Mouse (Mus musculus) thymus, adult 2 months (tissue): ENCODE results near the gene Frrs1l. TPM values are rescaled to one million over a fixed set of nuclear protein-coding genes. Genes with fewer than 3 reads are reported as not detected.

Source experiments
- DNase-seq: peaks from one replicate; pipeline ENCODE4 v3.0.0; 2021
- H3K27ac ChIP-seq: fragments of 200-500 bp; 2 replicates; pipeline ENCODE4 v1.5.1; 2012; ENCODE audit warnings: low read length, control low read depth; ENCODE audit not compliant: control insufficient read depth, insufficient read depth
- H3K27me3 ChIP-seq: fragments of 200-500 bp; 2 replicates; pipeline ENCODE4 v1.6.1; 2012; ENCODE audit warnings: mild to moderate bottlenecking, low read length, moderate library complexity, mixed read lengths; ENCODE audit not compliant: control insufficient read depth, insufficient read depth
- H3K36me3 ChIP-seq: fragments of 200-500 bp; 2 replicates; pipeline ENCODE4 v1.6.1; 2012; ENCODE audit warnings: mild to moderate bottlenecking, low read length, moderate library complexity; ENCODE audit not compliant: control insufficient read depth, insufficient read depth
- H3K4me1 ChIP-seq: fragments of 200-500 bp; replicated peaks from 2 replicates; pipeline ENCODE4 v1.6.1; 2012; ENCODE audit warnings: low read length; ENCODE audit not compliant: control insufficient read depth, insufficient read depth
- H3K4me3 ChIP-seq: fragments of 200-500 bp; 2 replicates; pipeline ENCODE4 v1.5.1; 2012; ENCODE audit warnings: mild to moderate bottlenecking, low read length, control low read depth, moderate library complexity; ENCODE audit not compliant: control insufficient read depth, insufficient read depth
- CTCF ChIP-seq: fragments of 200-500 bp; IDR thresholded peaks from 2 replicates; pipeline ENCODE4 v1.5.1; 2012; ENCODE audit warnings: mild to moderate bottlenecking, control low read depth, low read length, moderate library complexity, borderline replicate concordance; ENCODE audit not compliant: control insufficient read depth, poor library complexity, insufficient read depth; ENCODE audit errors: extremely low read depth
- POLR2A ChIP-seq: fragments of 200-500 bp; IDR thresholded peaks from 2 replicates; pipeline ENCODE4 v1.6.1; 2012; ENCODE audit warnings: mild to moderate bottlenecking, low read length, control low read depth, moderate library complexity; ENCODE audit not compliant: control insufficient read depth, poor library complexity, insufficient read depth; ENCODE audit errors: extremely low read depth
- WGBS: fragments of 180-500 bp; shearing (Covaris S2); methylation state at CpG from one replicate; pipeline ENCODE4 v1.1.7; 2018; 5-methylcytosine and 5-hydroxymethylcytosine counted together
- polyA plus RNA-seq: library from polyadenylated mRNA; depleted of rRNA; stranded (reverse); fragments of >200 nt; gene quantifications from 2 replicates; pipeline ENCODE4 v1.2.3, GENCODE M21; 2012

The Frrs1l gene
- polyA plus RNA-seq, 1 experiment, result not detected

DNA sequence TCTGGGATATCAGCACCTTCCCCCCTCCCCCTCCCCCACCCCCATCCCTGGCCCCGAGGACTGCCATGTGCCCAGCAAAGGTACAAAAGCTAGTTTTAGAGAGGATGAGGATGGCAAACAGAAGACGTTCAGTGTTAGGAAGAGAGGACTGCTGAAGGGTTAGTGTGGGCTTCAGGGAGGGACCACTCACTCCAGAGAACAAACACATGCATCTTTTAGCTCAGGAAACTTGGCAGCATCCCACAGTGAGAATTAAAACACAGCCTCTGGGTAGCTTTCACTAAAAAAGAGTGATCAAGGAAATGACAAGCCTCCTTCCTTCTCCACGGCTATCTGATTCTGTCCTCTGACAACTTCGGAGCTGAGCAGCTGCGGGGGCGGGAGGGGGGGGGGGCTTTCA, 20.7 kb upstream of the Frrs1l start:
- no peak overlapping the region for H3K4me3 ChIP-seq
- H3K27ac ChIP-seq, result no peak overlapping the region
- H3K4me1 ChIP-seq, result peaks cover 3% of the 10 kb centered on the region; the same call in 1 of the 2 replicates
- no peaks in the 10 kb centered on the region for H3K36me3 ChIP-seq
- WGBS, result 16% methylated on average over 6 of the region's 6 CpGs
- no peak for DNase-seq
- no peaks in the 10 kb centered on the region for H3K27me3 ChIP-seq
- TF ChIP-seq POLR2A (no peak), CTCF (no peak)

DNA sequence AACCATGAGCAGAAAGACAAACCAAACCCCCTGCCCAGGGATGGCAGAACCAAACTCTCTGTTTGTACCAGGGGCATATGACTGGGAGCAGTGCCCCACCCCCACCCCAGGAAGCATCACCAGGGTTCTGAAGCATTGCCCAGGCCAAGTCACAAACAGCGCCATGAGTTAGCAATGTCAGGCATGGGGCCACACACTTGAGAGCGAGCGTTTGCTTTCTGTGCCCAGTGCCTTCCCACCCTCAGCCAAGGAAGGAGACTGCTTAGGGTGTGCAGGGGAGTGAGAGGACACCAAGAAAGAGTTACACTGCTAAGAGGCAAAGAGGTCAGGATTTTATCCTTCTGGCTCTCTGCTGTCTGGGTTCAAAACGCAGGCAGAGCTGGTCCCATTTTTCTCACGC, 20.2 kb upstream of the Frrs1l start:
- Histone ChIP-seq H3K36me3 (no peaks in the 10 kb centered on the region), H3K27me3 (no peaks in the 10 kb centered on the region), H3K4me3 (no peak overlapping the region), H3K4me1 (peaks cover 3% of the 10 kb centered on the region; the same call in 1 of the 2 replicates), H3K27ac (no peak overlapping the region)
- DNase-seq, result no peak
- 73% methylated on average over 5 of the region's 5 CpGs for WGBS
- TF ChIP-seq CTCF (no peak), POLR2A (no peak)

DNA sequence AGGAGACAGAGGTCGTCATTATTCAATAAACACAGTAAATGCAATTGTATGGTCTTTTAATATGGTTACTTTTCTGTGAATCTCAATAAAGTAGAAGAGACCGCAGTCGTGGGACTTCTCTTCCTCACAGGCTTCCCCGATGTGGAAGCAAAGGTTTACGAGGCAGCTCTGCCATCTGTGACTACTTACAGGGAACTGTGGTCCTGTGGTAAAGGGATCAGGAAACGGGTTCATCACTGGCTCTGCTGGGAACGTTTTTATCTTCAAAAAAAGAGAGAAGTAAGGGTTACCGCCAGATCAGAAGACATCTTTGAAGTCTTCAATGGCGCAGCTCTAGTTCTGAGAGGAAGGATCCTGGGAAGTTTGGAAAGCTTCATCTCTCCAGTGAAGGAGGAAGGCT, 17.5 kb upstream of the Frrs1l start:
- Histone ChIP-seq H3K4me1 (peaks cover 3% of the 10 kb centered on the region; the same call in 1 of the 2 replicates), H3K36me3 (no peaks in the 10 kb centered on the region), H3K27me3 (no peaks in the 10 kb centered on the region), H3K4me3 (no peak overlapping the region), H3K27ac (no peak overlapping the region)
- DNase-seq, result no peak
- TF ChIP-seq CTCF (no peak), POLR2A (no peak)
- 4% methylated on average over 9 of the region's 9 CpGs for WGBS

DNA sequence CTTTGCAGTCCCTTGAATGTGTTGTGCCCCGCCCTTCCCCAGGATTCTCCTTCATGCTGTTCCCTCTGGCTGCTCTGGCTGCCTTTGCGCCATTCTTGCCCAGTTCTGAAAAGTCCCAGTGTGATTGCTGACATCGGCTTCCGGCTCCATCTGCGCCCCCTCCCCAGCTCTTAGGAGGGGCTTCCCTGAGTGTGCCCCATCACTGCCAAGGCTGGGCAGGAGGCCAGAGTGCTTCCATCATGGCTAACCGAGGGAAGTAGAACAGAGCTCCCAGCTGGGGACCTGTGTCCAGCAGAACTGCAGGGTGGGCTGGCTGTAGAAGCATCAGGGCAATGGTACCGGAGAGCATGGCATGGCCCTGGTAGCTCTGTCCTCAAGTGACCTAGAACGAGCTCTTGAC, 14.8 kb upstream of the Frrs1l start:
- no peak for TF ChIP-seq POLR2A
- TF ChIP-seq CTCF, result no peak
- no peaks in the 10 kb centered on the region; the same call in 1 of the 2 replicates for H3K4me1 ChIP-seq

DNA sequence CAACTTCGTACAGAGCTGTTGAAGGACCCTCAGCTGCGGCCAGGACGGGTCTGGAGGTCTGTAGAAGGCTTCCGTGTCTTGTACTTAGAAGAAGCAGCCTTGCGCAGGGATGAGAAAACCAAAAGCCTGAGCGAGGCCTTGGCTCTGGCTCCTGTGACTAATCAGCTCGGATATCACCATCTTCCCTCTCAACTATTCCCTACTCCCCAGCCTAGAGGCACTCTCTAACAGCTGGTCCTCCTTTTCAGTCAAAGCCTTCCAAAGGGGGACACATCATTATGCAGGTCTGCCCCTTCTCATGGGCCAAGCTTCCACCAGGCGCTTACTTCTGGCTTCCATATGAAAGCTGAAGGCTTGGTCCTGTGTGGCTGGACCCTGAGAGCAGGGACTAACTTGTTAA, 13.7 kb upstream of the Frrs1l start:
- H3K4me3 ChIP-seq, result no peak overlapping the region
- no peaks in the 10 kb centered on the region for H3K36me3 ChIP-seq
- H3K27ac ChIP-seq, result no peak overlapping the region
- no peaks in the 10 kb centered on the region; the same call in 1 of the 2 replicates for H3K4me1 ChIP-seq
- no peak for TF ChIP-seq CTCF
- TF ChIP-seq POLR2A, result no peak
- no peaks in the 10 kb centered on the region for H3K27me3 ChIP-seq
- 95% methylated on average over 8 of the region's 8 CpGs for WGBS
- no peak for DNase-seq

More for the DNA sequence above, 14.8 kb upstream of the Frrs1l start:
- H3K27me3 ChIP-seq, result no peaks in the 10 kb centered on the region
- no peak overlapping the region for H3K27ac ChIP-seq
- 91% methylated on average over 8 of the region's 8 CpGs for WGBS
- no peaks in the 10 kb centered on the region for H3K36me3 ChIP-seq
- no peak overlapping the region for H3K4me3 ChIP-seq
- no peak for DNase-seq

DNA sequence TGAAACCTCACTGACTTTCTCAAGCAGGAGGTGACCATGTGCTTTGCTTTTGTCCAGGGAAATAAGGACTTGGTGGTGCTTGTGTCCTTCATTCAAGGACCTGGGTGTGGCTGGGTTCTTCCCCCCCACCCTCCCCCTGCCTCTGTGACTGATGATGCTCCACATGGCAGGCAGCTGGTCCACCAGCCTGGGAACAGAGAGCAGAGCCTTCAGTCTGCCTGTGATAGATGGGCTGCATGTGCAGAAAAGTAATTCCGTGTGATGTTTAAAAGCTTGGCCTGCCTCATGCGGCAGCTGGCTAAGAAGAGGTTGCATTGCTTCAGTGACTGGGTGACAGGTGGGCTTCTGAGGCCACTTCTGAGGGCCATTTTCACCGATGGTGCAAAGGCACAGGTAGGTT, 12.6 kb upstream of the Frrs1l start:
- Histone ChIP-seq H3K27ac (no peak overlapping the region), H3K4me3 (no peak overlapping the region), H3K4me1 (no peaks in the 10 kb centered on the region), H3K36me3 (no peaks in the 10 kb centered on the region), H3K27me3 (no peaks in the 10 kb centered on the region)
- no peak for DNase-seq
- no peak for TF ChIP-seq POLR2A
- no peak for TF ChIP-seq CTCF
- WGBS, result 60% methylated on average over 3 of the region's 3 CpGs

DNA sequence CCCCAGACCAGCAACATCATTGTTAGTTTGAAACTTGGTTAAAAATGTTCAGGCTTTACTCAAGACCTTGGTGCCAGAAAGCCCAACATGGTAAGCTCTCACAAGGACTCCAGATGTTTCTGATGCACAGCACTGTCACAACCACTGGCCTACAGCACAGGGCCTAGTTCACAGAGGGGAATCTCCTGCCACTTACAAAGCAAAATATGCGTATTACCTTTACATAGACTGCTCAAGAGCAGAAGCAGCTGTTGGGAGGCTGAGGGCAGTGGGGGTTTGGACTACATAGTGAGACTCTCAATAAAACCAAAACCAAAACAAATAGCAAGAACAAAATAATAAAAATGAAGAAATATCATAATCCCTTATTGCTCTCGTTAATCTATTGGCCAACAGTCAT, 11.2 kb upstream of the Frrs1l start:
- TF ChIP-seq POLR2A (no peak), CTCF (no peak)
- H3K36me3 ChIP-seq, result no peaks in the 10 kb centered on the region
- 96% methylated on average over 2 of the region's 2 CpGs for WGBS
- H3K4me1 ChIP-seq, result no peaks in the 10 kb centered on the region
- no peak overlapping the region for H3K27ac ChIP-seq
- H3K27me3 ChIP-seq, result no peaks in the 10 kb centered on the region
- no peak for DNase-seq
- no peak overlapping the region for H3K4me3 ChIP-seq
